Mouse (Mus musculus) heart, adult 2 months (tissue): ENCODE results near the gene Bzw2. TPM values are rescaled to one million over a fixed set of nuclear protein-coding genes. Genes with fewer than 3 reads are reported as not detected.
A peak's percentile ranks its signal among the peaks of the same experiment; 100 is the strongest.

Experiments
- DNase-seq, 2 experiments: peaks; one replicate each; pipeline ENCODE4 v3.0.0; 2021
- H3K27ac ChIP-seq: fragments of 200-600 bp; 2 replicates; pipeline ENCODE4 v1.8.1; 2022
- H3K27me3 ChIP-seq: fragments of 200-500 bp; 2 replicates; pipeline ENCODE4 v1.6.1; 2012; ENCODE audit warnings: mild to moderate bottlenecking, low read length, inconsistent platforms, mixed read lengths; ENCODE audit not compliant: control insufficient read depth, insufficient read depth
- H3K36me3 ChIP-seq: fragments of 200-500 bp; 2 replicates; pipeline ENCODE4 v1.6.1; 2012; ENCODE audit warnings: low read length, inconsistent platforms; ENCODE audit not compliant: control insufficient read depth, insufficient read depth
- H3K4me1 ChIP-seq: fragments of 200-500 bp; 2 replicates; pipeline ENCODE4 v1.6.1; 2011; ENCODE audit warnings: low read length; ENCODE audit not compliant: control insufficient read depth, insufficient read depth
- H3K4me3 ChIP-seq: fragments of 200-600 bp; 2 replicates; pipeline ENCODE4 v1.8.1; 2022
- H3K79me2 ChIP-seq: fragments of 200-500 bp; replicated peaks from 2 replicates; pipeline ENCODE4 v1.6.1; 2012; ENCODE audit warnings: mild to moderate bottlenecking, inconsistent platforms, low read length, moderate library complexity, mixed read lengths; ENCODE audit not compliant: control insufficient read depth, insufficient read depth
- H3K9ac ChIP-seq: fragments of 200-500 bp; 2 replicates; pipeline ENCODE4 v1.6.1; 2012; ENCODE audit warnings: low read depth, mild to moderate bottlenecking, control low read depth, inconsistent platforms, low read length, mixed read lengths
- CTCF ChIP-seq: fragments of 200-600 bp; IDR thresholded peaks from 2 replicates; pipeline ENCODE4 v1.8.1; 2022; ENCODE audit warnings: antibody characterized with exemption, mild to moderate bottlenecking, moderate library complexity
- EP300 ChIP-seq: fragments of 200-500 bp; IDR thresholded peaks from 2 replicates; pipeline ENCODE4 v1.6.1; 2011; ENCODE audit warnings: low read depth, low read length, control low read depth; ENCODE audit not compliant: insufficient read depth
- POLR2A ChIP-seq: fragments of 200-500 bp; IDR thresholded peaks from 2 replicates; pipeline ENCODE4 v1.6.1; 2011; ENCODE audit warnings: mild to moderate bottlenecking, low read depth, low read length, control low read depth; ENCODE audit not compliant: insufficient read depth
- WGBS: fragments of 180-500 bp; shearing (Covaris S2); methylation state at CpG from one replicate; pipeline ENCODE4 v1.1.7; 2018; 5-methylcytosine and 5-hydroxymethylcytosine counted together
- intact Hi-C: fragments of 180-260 bp; cut with DNase I; formaldehyde crosslinking; loops from one replicate; pipeline ENCODE4 v1.15.1; 2025
- polyA plus RNA-seq: library from polyadenylated mRNA; depleted of rRNA; stranded (reverse); fragments of >200 nt; gene quantifications from 2 replicates; pipeline ENCODE4 v1.2.3, GENCODE M21; 2012
- total RNA-seq, 2 experiments: library from RNA; stranded (reverse); gene quantifications; 2 replicates each; pipeline ENCODE4 v1.2.3; 2021

Gene Bzw2
- total and polyA plus RNA-seq, 3 experiments: 67.3 to 199 (median 175) TPM

- Histone ChIP-seq H3K36me3 (no peaks in the 10 kb centered on the region), H3K27ac (peak overlapping the region; percentile 96), H3K79me2 (peaks cover 4% of the 10 kb centered on the region), H3K9ac (peak overlapping the region; percentile 76), H3K4me3 (peak overlapping the region; percentile 90), H3K4me1 (peaks cover 11% of the 10 kb centered on the region), H3K27me3 (no peaks in the 10 kb centered on the region)
- no peak for DNase-seq
- intact Hi-C loops: loop anchor here (2.0 to 5.0 kb wide), 4 partner anchors 20 to 225 kb away; partner anchors contain the start of genes D630036H23Rik, Ispd and Tspan13
- no peak for TF ChIP-seq CTCF
- no peak for TF ChIP-seq EP300
- TF ChIP-seq POLR2A: no peak
- WGBS: under 1% methylated on average over 14 of the region's 14 CpGs
Observed at GRCm38 (mm10) chr12:36157304-36157637, 609 bp downstream of the Bzw2 start.

GRCm38 (mm10) chr12:36156637-36157303 is 1.1 kb downstream of the Bzw2 start, which contains the start of gene Ankmy2:
Gene Ankmy2 (plus strand): TSS chr12:36157114.
- H3K79me2 ChIP-seq: peaks cover 4% of the 10 kb centered on the region
- peak within 1 kb of the TSS; percentile 98 for H3K9ac ChIP-seq
- peak within 1 kb of the TSS; percentile 90 for H3K4me3 ChIP-seq
- WGBS: under 1% methylated on average over 42 of the region's 42 CpGs
- peak within 1 kb of the TSS; percentile 96 for H3K27ac ChIP-seq
- H3K36me3 ChIP-seq: no peaks in the 10 kb centered on the region
- intact Hi-C loops: loop anchor here (2.0 to 5.0 kb wide), 4 partner anchors 20 to 226 kb away; partner anchors contain the start of genes D630036H23Rik, Ispd and Tspan13
- peak; percentile 93 for TF ChIP-seq POLR2A
- peak; percentile 37 for TF ChIP-seq CTCF
- no peak for TF ChIP-seq EP300
- no peaks in the 10 kb centered on the region for H3K27me3 ChIP-seq
- DNase-seq: peak; percentile 91 to 92
- peaks cover 11% of the 10 kb centered on the region for H3K4me1 ChIP-seq

- peak overlapping the region; percentile 98 for H3K9ac ChIP-seq
- peaks cover 4% of the 10 kb centered on the region for H3K79me2 ChIP-seq
- no peak for TF ChIP-seq POLR2A
- TF ChIP-seq EP300: no peak
- no peak for TF ChIP-seq CTCF
- H3K27ac ChIP-seq: peak overlapping the region; percentile 96
- intact Hi-C loops: loop anchor here (2.0 to 5.0 kb wide), 4 partner anchors 19 to 226 kb away; partner anchors contain the start of genes D630036H23Rik, Ispd and Tspan13
- H3K4me3 ChIP-seq: peak overlapping the region; percentile 90
- H3K36me3 ChIP-seq: no peaks in the 10 kb centered on the region
- peaks cover 11% of the 10 kb centered on the region for H3K4me1 ChIP-seq
- WGBS: under 1% methylated on average over 33 of the region's 33 CpGs
- H3K27me3 ChIP-seq: no peaks in the 10 kb centered on the region
- DNase-seq: no peak
Observed at GRCm38 (mm10) chr12:36156101-36156636, 1.7 kb downstream of the Bzw2 start.

GRCm38 (mm10) chr12:36155141-36155641 is 2.7 kb downstream of the Bzw2 start:
- Histone ChIP-seq H3K27me3 (no peaks in the 10 kb centered on the region), H3K4me1 (peaks cover 11% of the 10 kb centered on the region), H3K27ac (peak overlapping the region; percentile 96), H3K36me3 (no peaks in the 10 kb centered on the region), H3K9ac (peak overlapping the region; percentile 98), H3K4me3 (peak overlapping the region; percentile 90), H3K79me2 (peaks cover 4% of the 10 kb centered on the region)
- intact Hi-C loops: loop anchor here (5.0 kb wide), 2 partner anchors 113 to 227 kb away; partner anchors contain the start of genes D630036H23Rik, Ispd and Tspan13
- WGBS: 19% methylated on average over 8 of the region's 8 CpGs
- TF ChIP-seq POLR2A (no peak), EP300 (no peak), CTCF (no peak)
- peak in 1 of 2 experiments; percentile 24 for DNase-seq

GRCm38 (mm10) chr12:36150737-36151136 is 7.1 kb downstream of the Bzw2 start:
- intact Hi-C loops: no loop called here
- no peak for DNase-seq
- H3K4me1 ChIP-seq: peaks cover 9% of the 10 kb centered on the region
- peak overlapping the region; percentile 77 for H3K27ac ChIP-seq
- WGBS: 55% methylated on average over 2 of the region's 2 CpGs
- peaks cover 9% of the 10 kb centered on the region for H3K36me3 ChIP-seq
- H3K27me3 ChIP-seq: no peaks in the 10 kb centered on the region
- peaks cover 4% of the 10 kb centered on the region; the same call in 1 of the 2 replicates for H3K79me2 ChIP-seq
- no peak overlapping the region for H3K9ac ChIP-seq
- TF ChIP-seq CTCF (no peak), EP300 (no peak), POLR2A (no peak)
- H3K4me3 ChIP-seq: no peak overlapping the region
